ENCODE assay signal across 8 mouse cellular contexts in genomic region chr10:77339871-77340341, GRCm38 (mm10).
DNase-seq lines count a peak whose midpoint lies in the region; ATAC-seq and TF ChIP-seq lines count a peak whose summit lies in the region.

No protein-coding gene starts in this region.

- H3K4me2 ChIP-seq in forebrain, embryonic 12.5 days: peak overlapping the region; percentile 76
- peak overlapping the region; percentile 39 for H3K4me2 ChIP-seq in intestine, postnatal 0 days (replicated peaks; ENCODE audit: low read depth)
- H3K4me2 ChIP-seq in neural tube, embryonic 11.5 days (ENCODE audit: low read depth): peak overlapping the region; percentile 53

- DNase-seq in gastrocnemius, postnatal 10 days: peak; percentile 25
- DNase-seq in gastrocnemius, postnatal 25 days: no peak
- DNase-seq in brain, adult 2 months (ENCODE audit: low read depth, low spot score): peak; percentile 39
- DNase-seq in neural tube, embryonic 11.5 days (ENCODE audit: low spot score): peak; percentile 54
- DNase-seq in urinary bladder, postnatal 14 days (ENCODE audit: low spot score): no peak

- 0 out of 2 replicates have a peak overlapping the region, but pooled peaks have one; percentile 6 for H3K27ac ChIP-seq in forebrain, embryonic 12.5 days
- H3K27ac ChIP-seq in intestine, postnatal 0 days (ENCODE audit: low read depth, low read length): no peak overlapping the region
- H3K27ac ChIP-seq in neural tube, embryonic 11.5 days (ENCODE audit: low read depth, low read length): no peak overlapping the region

- ATAC-seq in forebrain, embryonic 12.5 days (ENCODE audit: low FRiP score): peak; percentile 68
- no peak for ATAC-seq in intestine, postnatal 0 days
- no peak for ATAC-seq in neural tube, embryonic 11.5 days (ENCODE audit: insufficient read depth, low FRiP score, low TSS enrichment)
- ATAC-seq in activated CD4-positive, CD25-positive, alpha-beta regulatory T cell, adult 4 months: no peak

- H3K9me3 ChIP-seq in forebrain, embryonic 12.5 days: no peaks in the 10 kb centered on the region
- no peaks in the 10 kb centered on the region for H3K9me3 ChIP-seq in intestine, postnatal 0 days (ENCODE audit: control insufficient read depth)
- H3K9me3 ChIP-seq in neural tube, embryonic 11.5 days (ENCODE audit: control insufficient read depth, low read length): no peaks in the 10 kb centered on the region

- H3K36me3 ChIP-seq in forebrain, embryonic 12.5 days (replicated peaks): no peaks in the 10 kb centered on the region
- no peaks in the 10 kb centered on the region for H3K36me3 ChIP-seq in intestine, postnatal 0 days (ENCODE audit: control insufficient read depth, insufficient read depth)
- no peaks in the 10 kb centered on the region for H3K36me3 ChIP-seq in neural tube, embryonic 11.5 days (ENCODE audit: control insufficient read depth, insufficient read depth, low read length)

- WGBS in forebrain, embryonic 12.5 days: 2% methylated on average over 18 of the region's 18 CpGs
- WGBS in intestine, postnatal 0 days: 28% methylated on average over 18 of the region's 18 CpGs
- WGBS in neural tube, embryonic 11.5 days: 17% methylated on average over 18 of the region's 18 CpGs

- peak; percentile 70 for TF ChIP-seq CTCF in intestine, postnatal 0 days (IDR thresholded peaks at IDR 0.05; ENCODE audit: low read depth)

- peak overlapping the region; percentile 44 for H3K4me3 ChIP-seq in forebrain, embryonic 12.5 days (replicated peaks)
- no peak overlapping the region; the same call in 1 of the 2 replicates for H3K4me3 ChIP-seq in intestine, postnatal 0 days (ENCODE audit: low read depth, low read length)
- H3K4me3 ChIP-seq in neural tube, embryonic 11.5 days (ENCODE audit: low read depth, low read length): peak overlapping the region; percentile 29

- H3K27me3 ChIP-seq in forebrain, embryonic 12.5 days: peaks cover 3% of the 10 kb centered on the region; the same call in 1 of the 2 replicates
- 0 out of 2 replicates have a peak, but pooled peaks cover 3% of the 10 kb centered on the region for H3K27me3 ChIP-seq in intestine, postnatal 0 days (replicated peaks; ENCODE audit: control insufficient read depth, insufficient read depth, low read length)
- H3K27me3 ChIP-seq in neural tube, embryonic 11.5 days (ENCODE audit: control insufficient read depth, insufficient read depth, low read length): no peaks in the 10 kb centered on the region

- peaks cover 22% of the 10 kb centered on the region; the same call in 1 of the 2 replicates for H3K4me1 ChIP-seq in forebrain, embryonic 12.5 days
- H3K4me1 ChIP-seq in intestine, postnatal 0 days (replicated peaks; ENCODE audit: control insufficient read depth, insufficient read depth, low read length): no peaks in the 10 kb centered on the region
- H3K4me1 ChIP-seq in neural tube, embryonic 11.5 days (ENCODE audit: control insufficient read depth, insufficient read depth, low read length): no peaks in the 10 kb centered on the region

- peak overlapping the region; percentile 56 for H3K9ac ChIP-seq in forebrain, embryonic 12.5 days
- no peak overlapping the region for H3K9ac ChIP-seq in intestine, postnatal 0 days (ENCODE audit: low read depth, low read length)
- peak overlapping the region; percentile 48 for H3K9ac ChIP-seq in neural tube, embryonic 11.5 days (ENCODE audit: low read length)

Comparison
In these comparisons a context has a peak if more than half of its experiments do, and no peak if none do; other contexts are left out.
1. DNase-seq: peak in gastrocnemius, postnatal 10 days (single experiment), brain, adult 2 months (single experiment) and neural tube, embryonic 11.5 days (single experiment); none in gastrocnemius, postnatal 25 days (single experiment) and urinary bladder, postnatal 14 days (single experiment).
2. Peak in every context shown above with its lines, with median percentiles within 50 percentile points of each other: H3K4me2 ChIP-seq.